Mouse (Mus musculus) embryonic facial prominence, embryonic 12.5 days (tissue): ENCODE results near the gene Akna. TPM values are rescaled to one million over a fixed set of nuclear protein-coding genes. Genes with fewer than 3 reads are reported as not detected.
A peak's percentile ranks its signal among the peaks of the same experiment; 100 is the strongest.

ENCODE experiments used
- ATAC-seq: fragments of 200-750 bp; cut with Nextera tagmentation; 2 replicates; pipeline ENCODE4 v1.8.0; 2017; ENCODE audit not compliant: insufficient number of reproducible peaks, insufficient read depth, low FRiP score, low TSS enrichment
- H3K27ac ChIP-seq: fragments of 300-500 bp; sonication (generic); 2 replicates; pipeline ENCODE4 v1.5.1; 2016; ENCODE audit warnings: mild to moderate bottlenecking
- H3K27me3 ChIP-seq: fragments of 300-500 bp; sonication (generic); 2 replicates; pipeline ENCODE4 v1.6.1; 2016; ENCODE audit warnings: mild to moderate bottlenecking, moderate library complexity
- H3K36me3 ChIP-seq: fragments of 300-500 bp; sonication (generic); 2 replicates; pipeline ENCODE4 v1.6.1; 2016; ENCODE audit warnings: mild to moderate bottlenecking
- H3K4me1 ChIP-seq: fragments of 300-500 bp; sonication (generic); 2 replicates; pipeline ENCODE4 v1.6.1; 2016
- H3K4me2 ChIP-seq: fragments of 300-500 bp; sonication (generic); replicated peaks from 2 replicates; pipeline ENCODE4 v1.6.1; 2016; ENCODE audit warnings: mild to moderate bottlenecking, moderate library complexity
- H3K4me3 ChIP-seq: fragments of 300-500 bp; sonication (generic); 2 replicates; pipeline ENCODE4 v1.5.1; 2016; ENCODE audit warnings: mild to moderate bottlenecking
- H3K9ac ChIP-seq: fragments of 300-500 bp; sonication (generic); 2 replicates; pipeline ENCODE4 v1.6.1; 2016; ENCODE audit warnings: mild to moderate bottlenecking, moderate library complexity
- H3K9me3 ChIP-seq: fragments of 300-500 bp; sonication (generic); 2 replicates; pipeline ENCODE4 v1.6.1; 2016; ENCODE audit warnings: mild to moderate bottlenecking, moderate library complexity
- WGBS: fragments of 180-500 bp; shearing (Covaris S2); methylation state at CpG from one replicate; pipeline ENCODE4 v1.1.7; 2016; 5-methylcytosine and 5-hydroxymethylcytosine counted together
- polyA plus RNA-seq: library from polyadenylated mRNA; unstranded; fragments of >200 nt; fragmentation: Nextera tagmentation; extraction: Ambion mirVana; gene quantifications from 2 replicates; pipeline ENCODE4 v1.2.1, GENCODE M21; 2016

Gene Akna
- polyA plus RNA-seq, 1 experiment from 2014 or later: 11.6 TPM

GRCm38 (mm10) chr4:63409317-63409907 lies 6.3 kb upstream of the Akna start:
- peak overlapping the region; percentile 98 for H3K4me2 ChIP-seq
- H3K36me3 ChIP-seq: no peaks in the 10 kb centered on the region
- peak overlapping the region; percentile 54 for H3K9ac ChIP-seq
- H3K27me3 ChIP-seq: no peaks in the 10 kb centered on the region
- H3K9me3 ChIP-seq: no peaks in the 10 kb centered on the region
- H3K4me1 ChIP-seq: peaks cover 25% of the 10 kb centered on the region
- H3K4me3 ChIP-seq: peak overlapping the region; percentile 55
- no peak for ATAC-seq
- peak overlapping the region; percentile 20; the same call in 1 of the 2 replicates for H3K27ac ChIP-seq
- WGBS: 1% methylated on average over 18 of the region's 18 CpGs

GRCm38 (mm10) chr4:63408649-63409048 lies 5.5 kb upstream of the Akna start:
- peaks cover 32% of the 10 kb centered on the region for H3K4me1 ChIP-seq
- WGBS: 8% methylated on average over 8 of the region's 8 CpGs

DNA sequence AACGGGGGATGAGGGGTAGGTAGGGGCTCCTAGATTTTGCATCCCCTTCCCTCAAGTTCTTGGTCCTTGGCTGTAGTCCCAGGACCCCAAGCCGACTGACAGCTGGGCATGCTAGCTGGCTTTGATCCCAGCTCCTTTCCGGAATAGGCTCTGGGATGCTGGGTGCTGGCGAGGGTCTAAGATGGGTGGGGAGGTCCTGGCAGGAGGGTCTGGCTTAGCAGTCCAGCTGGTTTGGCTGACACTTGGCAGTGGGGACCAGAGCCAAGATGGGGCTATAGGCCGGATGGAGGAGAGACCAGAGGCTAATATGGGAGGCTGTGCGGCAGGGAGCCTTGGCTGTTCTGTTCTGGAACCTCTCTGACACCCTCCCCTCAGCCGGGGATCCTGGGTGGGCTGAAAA lies 5.1 kb upstream of the Akna start:
- no peak overlapping the region for H3K4me3 ChIP-seq
- H3K27me3 ChIP-seq: no peaks in the 10 kb centered on the region
- H3K9me3 ChIP-seq: no peaks in the 10 kb centered on the region
- peaks cover 36% of the 10 kb centered on the region for H3K4me1 ChIP-seq
- ATAC-seq: no peak
- H3K27ac ChIP-seq: no peak overlapping the region
- WGBS: 71% methylated on average over 7 of the region's 7 CpGs
- H3K4me2 ChIP-seq: peak overlapping the region; percentile 98; the same call in 1 of the 2 replicates
- H3K36me3 ChIP-seq: no peaks in the 10 kb centered on the region
- H3K9ac ChIP-seq: no peak overlapping the region

More at GRCm38 (mm10) chr4:63408649-63409048, 5.5 kb upstream of the Akna start:
- Histone ChIP-seq H3K27ac (no peak overlapping the region), H3K9ac (no peak overlapping the region), H3K36me3 (no peaks in the 10 kb centered on the region), H3K27me3 (no peaks in the 10 kb centered on the region), H3K4me2 (peak overlapping the region; percentile 98), H3K4me3 (peak overlapping the region; percentile 55), H3K9me3 (no peaks in the 10 kb centered on the region)
- ATAC-seq: peak; percentile 62

- H3K4me3 ChIP-seq: no peak overlapping the region
- no peaks in the 10 kb centered on the region for H3K9me3 ChIP-seq
- H3K4me2 ChIP-seq: no peak overlapping the region
- no peaks in the 10 kb centered on the region for H3K36me3 ChIP-seq
- peaks cover 58% of the 10 kb centered on the region for H3K4me1 ChIP-seq
- 61% methylated on average over 4 of the region's 4 CpGs for WGBS
- no peak for ATAC-seq
- H3K27me3 ChIP-seq: no peaks in the 10 kb centered on the region
- H3K9ac ChIP-seq: no peak overlapping the region
- H3K27ac ChIP-seq: no peak overlapping the region
Observed at GRCm38 (mm10) chr4:63405683-63406082, 2.5 kb upstream of the Akna start.

DNA sequence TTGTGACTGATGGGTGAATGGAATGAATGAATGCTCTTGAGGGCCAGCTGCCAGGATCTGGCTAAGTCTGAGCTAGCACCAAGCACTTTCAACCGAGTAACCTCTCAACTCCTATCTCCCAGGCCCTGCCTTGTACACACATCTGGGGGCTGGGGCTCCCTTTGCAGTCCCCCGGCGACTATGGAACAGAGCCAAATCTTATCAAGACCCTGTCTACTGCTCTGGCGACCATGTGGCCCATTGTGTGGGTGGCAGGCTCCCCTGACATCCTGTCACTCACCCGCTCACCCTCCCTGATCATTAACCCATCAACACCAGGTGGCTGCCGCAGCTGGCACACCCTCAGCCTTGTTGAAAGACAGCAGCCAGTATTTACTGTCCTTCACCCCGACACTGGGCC lies 1.9 kb upstream of the Akna start:
- ATAC-seq: no peak
- Histone ChIP-seq H3K4me3 (no peak overlapping the region), H3K4me1 (peaks cover 59% of the 10 kb centered on the region), H3K4me2 (no peak overlapping the region), H3K27ac (no peak overlapping the region), H3K9me3 (no peaks in the 10 kb centered on the region), H3K9ac (no peak overlapping the region), H3K27me3 (no peaks in the 10 kb centered on the region), H3K36me3 (no peaks in the 10 kb centered on the region)
- WGBS: 28% methylated on average over 7 of the region's 7 CpGs

DNA sequence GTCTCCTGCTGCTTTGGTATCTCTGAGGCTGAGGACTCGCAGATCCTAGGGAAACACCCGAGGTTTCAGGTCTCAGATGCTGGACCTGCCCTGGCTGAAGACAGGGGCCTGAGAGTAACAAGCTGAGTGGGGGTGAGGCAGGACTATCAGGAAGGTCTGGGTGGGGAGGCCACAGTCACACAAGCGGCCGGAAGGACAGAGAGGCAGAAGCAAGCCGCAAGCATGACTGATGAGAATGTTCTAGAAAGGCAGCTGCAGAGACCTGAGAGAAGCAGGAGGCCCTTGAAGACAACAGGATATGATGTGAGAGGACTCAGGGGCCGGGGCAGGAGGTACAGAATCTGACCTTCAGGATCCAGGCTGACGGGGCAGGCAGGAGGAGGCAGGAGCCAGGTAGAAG lies 1.1 kb upstream of the Akna start:
- Histone ChIP-seq H3K27me3 (no peaks in the 10 kb centered on the region), H3K9me3 (no peaks in the 10 kb centered on the region), H3K9ac (0 out of 2 replicates have a peak overlapping the region, but pooled peaks have one; percentile 28), H3K4me3 (no peak overlapping the region), H3K36me3 (no peaks in the 10 kb centered on the region), H3K27ac (peak overlapping the region; percentile 69; the same call in 1 of the 2 replicates), H3K4me2 (peak overlapping the region; percentile 57; the same call in 1 of the 2 replicates), H3K4me1 (peaks cover 65% of the 10 kb centered on the region)
- no peak for ATAC-seq
- WGBS: 60% methylated on average over 7 of the region's 7 CpGs

GRCm38 (mm10) chr4:63402558-63402957 lies 596 bp downstream of the Akna start:
- peak overlapping the region; percentile 69 for H3K27ac ChIP-seq
- H3K4me2 ChIP-seq: peak overlapping the region; percentile 57
- 55% methylated on average over 6 of the region's 6 CpGs for WGBS
- H3K36me3 ChIP-seq: 0 out of 2 replicates have a peak, but pooled peaks cover under 1% of the 10 kb centered on the region
- peak overlapping the region; percentile 32 for H3K4me3 ChIP-seq
- peak overlapping the region; percentile 32 for H3K9ac ChIP-seq
- no peak for ATAC-seq
- H3K27me3 ChIP-seq: no peaks in the 10 kb centered on the region
- no peaks in the 10 kb centered on the region for H3K9me3 ChIP-seq
- peaks cover 64% of the 10 kb centered on the region for H3K4me1 ChIP-seq

GRCm38 (mm10) chr4:63402056-63402455 lies 1.1 kb downstream of the Akna start:
- Histone ChIP-seq H3K9ac (peak overlapping the region; percentile 32), H3K27me3 (no peaks in the 10 kb centered on the region), H3K27ac (peak overlapping the region; percentile 69; the same call in 1 of the 2 replicates), H3K4me3 (peak overlapping the region; percentile 32), H3K4me1 (peaks cover 64% of the 10 kb centered on the region), H3K9me3 (no peaks in the 10 kb centered on the region), H3K4me2 (peak overlapping the region; percentile 57), H3K36me3 (0 out of 2 replicates have a peak, but pooled peaks cover 6% of the 10 kb centered on the region)
- 91% methylated on average over 9 of the region's 10 CpGs for WGBS
- ATAC-seq: no peak

DNA sequence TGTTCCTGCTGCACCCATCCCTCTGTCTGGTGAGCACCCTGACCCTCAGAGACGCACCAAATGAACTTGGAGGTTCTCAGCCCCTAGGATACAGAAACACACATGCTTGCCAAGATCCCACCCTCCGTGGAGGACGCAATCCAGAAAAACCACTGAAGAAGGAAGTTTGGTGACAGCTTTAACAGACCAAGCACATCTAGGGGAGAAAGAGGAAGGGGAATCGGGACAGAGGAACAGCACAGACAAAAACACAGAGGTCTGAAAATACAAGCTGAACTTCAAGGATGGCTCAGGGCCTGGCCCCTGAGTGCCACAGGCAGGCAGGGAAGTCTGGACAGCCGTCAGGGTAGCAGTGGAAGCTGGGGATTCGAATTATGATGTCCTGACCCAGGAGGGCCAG lies 1.5 kb downstream of the Akna start:
- ATAC-seq: no peak
- H3K27ac ChIP-seq: peak overlapping the region; percentile 69; the same call in 1 of the 2 replicates
- H3K9me3 ChIP-seq: no peaks in the 10 kb centered on the region
- peak overlapping the region; percentile 57 for H3K4me2 ChIP-seq
- peak overlapping the region; percentile 32; the same call in 1 of the 2 replicates for H3K9ac ChIP-seq
- 77% methylated on average over 6 of the region's 6 CpGs for WGBS
- H3K36me3 ChIP-seq: 0 out of 2 replicates have a peak, but pooled peaks cover 8% of the 10 kb centered on the region
- peaks cover 64% of the 10 kb centered on the region for H3K4me1 ChIP-seq
- H3K4me3 ChIP-seq: no peak overlapping the region
- no peaks in the 10 kb centered on the region for H3K27me3 ChIP-seq

DNA sequence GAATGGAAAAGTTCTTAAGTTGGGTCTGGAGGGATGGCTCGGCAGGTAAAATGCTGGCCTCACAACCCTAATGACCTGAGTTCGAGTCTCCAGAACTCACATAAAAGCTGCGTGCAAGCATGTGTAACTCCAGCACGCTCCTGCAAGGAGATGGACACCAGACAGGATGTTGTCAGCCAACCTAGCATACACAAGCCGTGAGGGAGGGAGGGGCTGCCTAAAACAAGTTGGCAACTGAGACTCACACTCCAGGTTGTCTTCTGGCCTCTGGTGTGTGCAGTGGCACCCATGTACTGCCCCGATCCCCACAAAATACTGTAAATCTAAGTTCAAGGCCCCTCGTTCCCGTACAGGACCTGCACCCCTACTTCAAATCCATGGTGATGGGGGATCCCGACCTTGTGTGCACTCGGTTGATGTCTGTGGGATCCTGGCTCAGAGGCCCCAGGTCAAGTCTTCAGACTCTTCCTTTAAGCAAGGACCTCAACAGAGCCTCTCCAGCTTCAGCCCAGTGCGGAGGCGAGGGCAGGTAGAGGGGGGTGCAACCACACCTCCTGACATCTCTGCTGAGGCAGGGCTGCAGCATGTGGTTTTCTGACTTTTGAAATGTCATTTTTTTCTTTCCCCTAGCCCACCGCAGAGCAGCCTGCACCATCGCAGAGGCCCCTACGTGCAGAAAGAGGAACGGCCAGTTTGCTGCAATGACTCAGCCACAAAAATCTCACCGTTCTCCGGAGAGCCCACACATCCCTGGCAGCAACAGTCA lies 2.4 kb downstream of the Akna start:
- ATAC-seq: no peak
- 87% methylated on average over 18 of the region's 18 CpGs for WGBS
- H3K9me3 ChIP-seq: no peaks in the 10 kb centered on the region
- H3K4me3 ChIP-seq: no peak overlapping the region
- peaks cover 17% of the 10 kb centered on the region for H3K36me3 ChIP-seq
- H3K27me3 ChIP-seq: no peaks in the 10 kb centered on the region
- peaks cover 64% of the 10 kb centered on the region for H3K4me1 ChIP-seq
- no peak overlapping the region for H3K27ac ChIP-seq
- no peak overlapping the region for H3K4me2 ChIP-seq
- H3K9ac ChIP-seq: no peak overlapping the region

DNA sequence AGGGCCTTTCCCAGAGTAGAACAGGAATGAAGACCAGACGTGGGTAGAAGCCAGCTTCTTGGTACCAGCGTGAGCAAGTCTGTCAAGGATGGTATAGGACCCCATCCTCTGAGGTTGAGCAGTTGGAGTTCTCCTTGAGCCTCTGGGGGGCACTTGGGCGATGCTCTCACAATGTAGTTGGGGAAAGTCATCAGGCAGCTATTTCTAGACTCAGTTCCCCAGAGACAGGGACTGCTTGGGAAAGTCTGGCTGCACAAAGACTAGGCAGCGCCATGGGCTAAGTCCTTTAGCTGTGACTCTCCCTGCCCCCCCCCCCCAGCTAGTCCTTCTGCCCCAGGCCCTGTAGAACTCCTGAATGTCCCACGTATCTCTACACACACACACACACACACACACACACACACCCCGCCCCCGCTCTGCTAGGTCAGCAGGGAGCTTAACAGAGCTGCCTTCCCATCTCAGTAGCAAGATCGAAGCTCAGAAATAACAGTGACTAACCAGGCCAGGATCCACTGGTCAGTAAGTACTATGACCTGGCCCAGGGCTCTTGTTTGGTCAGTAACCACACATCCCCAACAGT lies 3.4 kb downstream of the Akna start:
- no peaks in the 10 kb centered on the region for H3K9me3 ChIP-seq
- no peak overlapping the region for H3K4me2 ChIP-seq
- peaks cover 57% of the 10 kb centered on the region for H3K4me1 ChIP-seq
- H3K27ac ChIP-seq: peak overlapping the region; percentile 67; the same call in 1 of the 2 replicates
- H3K27me3 ChIP-seq: no peaks in the 10 kb centered on the region
- no peak for ATAC-seq
- H3K36me3 ChIP-seq: peaks cover 27% of the 10 kb centered on the region
- WGBS: 48% methylated on average over 8 of the region's 8 CpGs
- H3K9ac ChIP-seq: no peak overlapping the region
- H3K4me3 ChIP-seq: no peak overlapping the region
